Mouse (Mus musculus) embryonic fibroblast, embryonic 13.5 days (primary cell): Measurements from ENCODE around the gene Ift57.

Experiments used
- CTCF ChIP-seq: IDR thresholded peaks from 2 replicates; pipeline ENCODE4 v1.5.1; 2011; ENCODE audit warnings: mild to moderate bottlenecking, control low read depth, low read length, moderate library complexity, borderline replicate concordance; ENCODE audit not compliant: insufficient read depth
- POLR2A ChIP-seq: IDR thresholded peaks from 2 replicates; pipeline ENCODE4 v1.6.1; 2011; ENCODE audit warnings: low read depth, mild to moderate bottlenecking, control low read depth, low read length, moderate library complexity

DNA sequence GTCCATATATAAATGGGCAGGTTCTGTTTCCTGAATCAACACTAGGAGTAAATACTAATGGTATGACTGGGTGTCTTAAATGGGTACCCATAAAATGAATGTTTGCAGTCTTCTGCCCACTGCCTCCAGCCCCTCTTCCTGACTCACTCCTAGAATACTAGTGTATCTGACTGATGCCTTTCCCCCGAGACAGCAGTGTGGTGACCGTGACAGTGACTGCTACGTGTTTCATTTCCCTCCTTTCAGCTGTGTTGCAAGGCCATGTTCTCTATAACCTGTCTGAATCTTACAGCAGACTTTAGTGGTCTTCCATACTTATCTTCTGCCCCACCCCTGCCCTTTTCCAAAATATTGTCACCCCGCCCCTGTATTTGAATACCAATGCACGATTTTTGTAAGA lies 25.2 kb downstream of the Ift57 start:
- TF ChIP-seq CTCF, result no peak
- TF ChIP-seq POLR2A, result no peak
